Mouse (Mus musculus): ENCODE data around the gene Trio. TPM values are rescaled to one million over a fixed set of nuclear protein-coding genes. Genes with fewer than 3 reads are reported as not detected.

Trio gene
- polyA plus RNA-seq, 1 experiment from 2014 or later = 2.8 TPM

DNA sequence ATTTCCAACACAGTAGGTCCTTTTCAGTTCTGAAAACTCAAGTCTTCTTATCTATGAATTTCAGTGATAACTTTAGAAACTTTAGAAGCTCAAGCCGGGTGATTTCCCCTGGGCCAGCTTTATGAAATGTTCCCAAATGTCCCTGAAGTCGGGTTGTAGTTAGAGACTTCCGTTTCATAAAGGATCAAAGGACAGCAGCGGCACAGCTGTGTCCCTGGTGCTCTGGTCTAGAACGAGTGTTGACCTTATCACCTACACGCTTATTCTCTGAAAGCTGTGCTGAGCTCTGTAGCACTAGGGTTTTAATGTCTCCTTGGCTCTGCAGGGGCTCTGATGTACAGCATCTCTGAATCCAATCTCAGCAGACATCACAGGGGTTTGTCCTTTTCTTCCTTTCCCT, 267.0 kb downstream of the Trio start:
- no peaks in the 10 kb centered on the region for H3K27me3 ChIP-seq
- H3K4me1 ChIP-seq (replicated peaks) = no peaks in the 10 kb centered on the region
- no peak for DNase-seq
- WGBS (ENCODE audit: insufficient replicate concordance) = 65% methylated on average over 6 of the region's 6 CpGs
- H3K9ac ChIP-seq = no peak overlapping the region
- H3K9me3 ChIP-seq (replicated peaks) = no peaks in the 10 kb centered on the region
- no peak overlapping the region for H3K4me3 ChIP-seq (replicated peaks)
- H3K36me3 ChIP-seq = peaks cover 27% of the 10 kb centered on the region
- no peak overlapping the region for H3K4me2 ChIP-seq
- no peak for ATAC-seq (ENCODE audit: low read depth)
- H3K27ac ChIP-seq = no peak overlapping the region

- no peaks in the 10 kb centered on the region for H3K9me3 ChIP-seq (replicated peaks)
- H3K27me3 ChIP-seq = no peaks in the 10 kb centered on the region
- H3K4me3 ChIP-seq (replicated peaks) = no peak overlapping the region
- H3K4me1 ChIP-seq (replicated peaks) = no peaks in the 10 kb centered on the region
- ATAC-seq (ENCODE audit: low read depth) (no peak), DNase-seq (no peak)
- H3K4me2 ChIP-seq = no peak overlapping the region
- 80% methylated on average over 11 of the region's 11 CpGs for WGBS (ENCODE audit: insufficient replicate concordance)
- no peak overlapping the region for H3K9ac ChIP-seq
- no peak overlapping the region for H3K27ac ChIP-seq
- peaks cover 29% of the 10 kb centered on the region for H3K36me3 ChIP-seq
These were observed 269.2 kb downstream of the Trio start for GRCm38 (mm10) chr15:27756426-27756825.

- Histone ChIP-seq H3K27ac (no peak overlapping the region), H3K4me3 (replicated peaks) (no peak overlapping the region), H3K9ac (no peak overlapping the region), H3K4me1 (replicated peaks) (no peaks in the 10 kb centered on the region), H3K9me3 (replicated peaks) (no peaks in the 10 kb centered on the region), H3K36me3 (peaks cover 27% of the 10 kb centered on the region), H3K27me3 (no peaks in the 10 kb centered on the region), H3K4me2 (no peak overlapping the region)
- WGBS (ENCODE audit: insufficient replicate concordance) = 66% methylated on average over 7 of the region's 7 CpGs
- ATAC-seq (ENCODE audit: low read depth) (no peak), DNase-seq (no peak)
These were observed 270.9 kb downstream of the Trio start for GRCm38 (mm10) chr15:27754571-27755260.

- H3K4me1 ChIP-seq (replicated peaks) = no peaks in the 10 kb centered on the region
- DNase-seq (no peak), ATAC-seq (ENCODE audit: low read depth) (no peak)
- 37% methylated on average over 5 of the region's 5 CpGs for WGBS (ENCODE audit: insufficient replicate concordance)
- peaks cover 23% of the 10 kb centered on the region for H3K36me3 ChIP-seq
- no peaks in the 10 kb centered on the region for H3K27me3 ChIP-seq
- no peak overlapping the region for H3K27ac ChIP-seq
- H3K9me3 ChIP-seq (replicated peaks) = no peaks in the 10 kb centered on the region
- H3K4me2 ChIP-seq = no peak overlapping the region
- no peak overlapping the region for H3K4me3 ChIP-seq (replicated peaks)
- H3K9ac ChIP-seq = no peak overlapping the region
These were observed 271.7 kb downstream of the Trio start for GRCm38 (mm10) chr15:27753923-27754322.

DNA sequence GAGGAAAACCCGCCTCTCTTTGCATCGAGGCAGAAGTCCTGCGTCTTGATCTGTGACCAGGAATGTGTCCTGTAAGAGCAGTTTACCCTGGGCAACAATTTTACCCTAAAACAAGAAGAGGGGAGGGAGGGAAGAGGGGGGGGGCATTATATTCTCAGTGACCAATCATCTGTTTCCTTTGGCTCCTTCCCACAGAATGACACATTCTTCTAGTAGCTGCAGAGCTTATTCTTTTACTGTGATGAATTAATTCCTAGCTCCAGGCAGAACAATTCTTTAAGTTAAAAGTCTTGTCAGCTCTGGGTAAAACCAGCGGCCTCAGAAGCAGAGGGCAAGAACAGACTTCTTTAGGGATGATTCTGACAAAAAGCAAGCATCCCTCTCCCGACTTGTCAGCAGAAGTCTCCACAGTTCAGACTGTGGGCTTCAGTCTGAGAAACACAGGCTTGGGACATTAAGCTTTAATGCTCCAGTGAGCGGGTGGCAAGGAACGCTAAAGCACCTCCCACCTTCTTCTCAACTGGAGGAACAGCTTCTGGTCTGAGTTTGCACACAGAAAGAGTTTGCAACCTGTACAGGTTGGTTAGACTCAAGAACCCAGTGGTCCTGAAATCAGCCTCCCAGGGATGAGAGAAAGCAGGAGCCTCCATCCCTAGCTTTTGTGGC, 272.8 kb downstream of the Trio start:
- Histone ChIP-seq H3K4me3 (replicated peaks) (no peak overlapping the region), H3K9me3 (replicated peaks) (no peaks in the 10 kb centered on the region), H3K4me2 (no peak overlapping the region), H3K4me1 (replicated peaks) (no peaks in the 10 kb centered on the region), H3K36me3 (peaks cover 28% of the 10 kb centered on the region), H3K27me3 (no peaks in the 10 kb centered on the region), H3K27ac (no peak overlapping the region), H3K9ac (no peak overlapping the region)
- DNase-seq = no peak
- no peak for ATAC-seq (ENCODE audit: low read depth)
- WGBS (ENCODE audit: insufficient replicate concordance) = 75% methylated on average over 7 of the region's 7 CpGs

GRCm38 (mm10) chr15:27751612-27752405, 273.8 kb downstream of the Trio start:
- H3K4me1 ChIP-seq (replicated peaks) = no peaks in the 10 kb centered on the region
- no peak overlapping the region for H3K4me3 ChIP-seq (replicated peaks)
- no peaks in the 10 kb centered on the region for H3K27me3 ChIP-seq
- DNase-seq = no peak
- ATAC-seq (ENCODE audit: low read depth) = no peak
- H3K4me2 ChIP-seq = no peak overlapping the region
- no peak overlapping the region for H3K27ac ChIP-seq
- H3K9me3 ChIP-seq (replicated peaks) = no peaks in the 10 kb centered on the region
- no peak overlapping the region for H3K9ac ChIP-seq
- 77% methylated on average over 12 of the region's 12 CpGs for WGBS (ENCODE audit: insufficient replicate concordance)
- peaks cover 31% of the 10 kb centered on the region for H3K36me3 ChIP-seq

DNA sequence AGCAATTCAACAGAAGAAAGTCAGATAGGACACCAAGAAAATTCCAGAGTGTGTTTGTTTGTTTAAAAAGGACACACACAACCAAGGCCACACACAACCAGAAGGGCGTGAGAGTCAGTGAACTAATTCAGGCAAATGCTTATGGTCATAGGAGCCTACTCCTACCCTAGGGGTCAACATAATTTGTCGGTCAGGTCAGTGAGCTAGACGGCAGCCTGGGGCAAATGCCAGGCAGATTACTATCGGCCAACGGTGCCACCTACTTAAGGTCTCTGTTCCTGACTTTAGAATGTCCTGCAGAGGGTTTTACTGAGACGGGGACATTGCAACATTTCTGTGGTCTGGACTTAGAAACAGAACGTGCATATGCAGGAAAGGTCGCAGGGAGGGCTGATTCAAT, 276.9 kb downstream of the Trio start:
- no peak overlapping the region for H3K4me3 ChIP-seq (replicated peaks)
- no peak overlapping the region for H3K9ac ChIP-seq
- no peaks in the 10 kb centered on the region for H3K9me3 ChIP-seq (replicated peaks)
- ATAC-seq (ENCODE audit: low read depth) = no peak
- H3K27me3 ChIP-seq = no peaks in the 10 kb centered on the region
- DNase-seq = no peak
- H3K4me1 ChIP-seq (replicated peaks) = no peaks in the 10 kb centered on the region
- WGBS (ENCODE audit: insufficient replicate concordance) = 66% methylated on average over 8 of the region's 8 CpGs
- H3K4me2 ChIP-seq = no peak overlapping the region
- peaks cover 18% of the 10 kb centered on the region for H3K36me3 ChIP-seq
- no peak overlapping the region for H3K27ac ChIP-seq

GRCm38 (mm10) chr15:27747512-27747911, 278.1 kb downstream of the Trio start:
- Histone ChIP-seq H3K27ac (no peak overlapping the region), H3K9ac (no peak overlapping the region), H3K27me3 (no peaks in the 10 kb centered on the region), H3K9me3 (replicated peaks) (no peaks in the 10 kb centered on the region), H3K4me2 (no peak overlapping the region), H3K4me1 (replicated peaks) (no peaks in the 10 kb centered on the region), H3K4me3 (replicated peaks) (no peak overlapping the region), H3K36me3 (peaks cover 18% of the 10 kb centered on the region)
- ATAC-seq (ENCODE audit: low read depth) (no peak), DNase-seq (no peak)
- 84% methylated on average over 18 of the region's 18 CpGs for WGBS (ENCODE audit: insufficient replicate concordance)

- no peaks in the 10 kb centered on the region for H3K9me3 ChIP-seq (replicated peaks)
- H3K9ac ChIP-seq = no peak overlapping the region
- WGBS (ENCODE audit: insufficient replicate concordance) = 66% methylated on average over 5 of the region's 5 CpGs
- H3K27me3 ChIP-seq = no peaks in the 10 kb centered on the region
- H3K36me3 ChIP-seq = peaks cover 20% of the 10 kb centered on the region
- H3K4me2 ChIP-seq = no peak overlapping the region
- no peak overlapping the region for H3K27ac ChIP-seq
- ATAC-seq (ENCODE audit: low read depth) (no peak), DNase-seq (no peak)
- no peak overlapping the region for H3K4me3 ChIP-seq (replicated peaks)
- H3K4me1 ChIP-seq (replicated peaks) = no peaks in the 10 kb centered on the region
These were observed 280.7 kb downstream of the Trio start for GRCm38 (mm10) chr15:27744995-27745394.

DNA sequence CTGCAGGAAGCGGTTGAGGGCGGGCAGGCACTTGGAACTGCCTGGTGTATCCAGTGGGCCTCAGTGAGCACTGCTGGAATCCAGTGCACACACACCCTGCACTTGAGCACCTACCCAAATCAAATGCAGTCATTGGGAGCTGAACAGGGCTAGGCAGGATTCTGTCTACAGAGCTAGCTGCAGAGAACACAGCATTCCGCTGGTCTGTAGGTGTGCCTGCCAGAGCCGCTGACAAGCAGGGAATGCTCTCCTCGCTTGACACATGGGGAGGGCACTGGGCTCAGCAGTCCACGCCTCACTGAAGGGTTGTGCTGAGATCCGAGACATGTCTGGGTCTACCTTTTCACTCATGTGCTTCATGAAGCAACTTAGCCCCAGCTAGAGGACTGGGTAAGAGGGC, 285.6 kb downstream of the Trio start:
- no peak overlapping the region for H3K9ac ChIP-seq
- H3K9me3 ChIP-seq (replicated peaks) = no peaks in the 10 kb centered on the region
- H3K4me1 ChIP-seq (replicated peaks) = no peaks in the 10 kb centered on the region
- no peak overlapping the region for H3K4me2 ChIP-seq
- WGBS (ENCODE audit: insufficient replicate concordance) = 83% methylated on average over 7 of the region's 7 CpGs
- H3K27me3 ChIP-seq = no peaks in the 10 kb centered on the region
- H3K36me3 ChIP-seq = peaks cover 18% of the 10 kb centered on the region
- no peak for ATAC-seq (ENCODE audit: low read depth)
- no peak overlapping the region for H3K4me3 ChIP-seq (replicated peaks)
- no peak overlapping the region for H3K27ac ChIP-seq
- no peak for DNase-seq

DNA sequence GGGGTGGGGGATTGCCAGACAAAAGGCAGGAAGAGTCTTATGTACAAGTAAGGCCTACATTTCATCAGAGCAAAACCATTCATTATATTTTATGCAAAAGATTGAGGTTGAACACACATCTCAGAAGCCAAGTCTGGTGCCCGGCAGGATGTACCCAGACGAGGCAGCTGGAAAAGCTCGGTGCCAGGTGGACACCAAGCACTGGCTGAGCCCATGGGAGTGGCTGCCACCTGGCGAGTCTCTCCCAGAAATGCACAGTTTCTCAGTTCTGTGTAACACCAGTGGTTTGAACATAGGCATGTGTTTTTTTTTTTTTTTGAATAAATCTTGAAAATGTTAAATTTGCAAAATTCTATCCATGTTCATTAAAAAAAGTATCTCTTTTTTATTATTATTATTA, 293.8 kb downstream of the Trio start:
- no peak overlapping the region for H3K4me2 ChIP-seq
- no peak overlapping the region for H3K9ac ChIP-seq
- no peaks in the 10 kb centered on the region for H3K4me1 ChIP-seq (replicated peaks)
- no peaks in the 10 kb centered on the region for H3K9me3 ChIP-seq (replicated peaks)
- DNase-seq = no peak
- peaks cover 30% of the 10 kb centered on the region for H3K36me3 ChIP-seq
- no peak for ATAC-seq (ENCODE audit: low read depth)
- no peak overlapping the region for H3K27ac ChIP-seq
- no peak overlapping the region for H3K4me3 ChIP-seq (replicated peaks)
- 73% methylated on average over 4 of the region's 4 CpGs for WGBS (ENCODE audit: insufficient replicate concordance)
- no peaks in the 10 kb centered on the region for H3K27me3 ChIP-seq
